Mouse (Mus musculus) liver, embryonic 15.5 days (tissue): Measurements from ENCODE around the gene Vmn1r179. TPM values are rescaled to one million over a fixed set of nuclear protein-coding genes. Genes with fewer than 3 reads are reported as not detected.
"Not testable (repeated sequence)": the region's sequence is repeated elsewhere in the genome, so short reads cannot be mapped to it uniquely, and the experiment has no call there.

ENCODE experiments used
- ATAC-seq: fragments of 200-750 bp; cut with Nextera tagmentation; 2 replicates; pipeline ENCODE4 v1.8.0; 2017; ENCODE audit warnings: moderate number of reproducible peaks, mild to moderate bottlenecking, moderate library complexity; ENCODE audit not compliant: insufficient read depth
- H3K27ac ChIP-seq: fragments of 300-500 bp; sonication (generic); replicated peaks from 2 replicates; pipeline ENCODE4 v1.5.1; 2015; ENCODE audit warnings: mild to moderate bottlenecking, inconsistent platforms
- H3K27me3 ChIP-seq: fragments of 300-500 bp; sonication (generic); 2 replicates; pipeline ENCODE4 v1.6.1; 2015; ENCODE audit warnings: mild to moderate bottlenecking, inconsistent platforms
- H3K36me3 ChIP-seq: fragments of 300-500 bp; sonication (generic); replicated peaks from 2 replicates; pipeline ENCODE4 v1.6.1; 2015; ENCODE audit warnings: moderate library complexity, mild to moderate bottlenecking, inconsistent platforms
- H3K4me1 ChIP-seq: fragments of 300-500 bp; sonication (generic); replicated peaks from 2 replicates; pipeline ENCODE4 v1.6.1; 2015; ENCODE audit warnings: inconsistent platforms
- H3K4me2 ChIP-seq: fragments of 300-500 bp; sonication (generic); 2 replicates; pipeline ENCODE4 v1.6.1; 2015; ENCODE audit warnings: moderate library complexity, mild to moderate bottlenecking, inconsistent platforms
- H3K4me3 ChIP-seq: fragments of 300-500 bp; sonication (generic); replicated peaks from 2 replicates; pipeline ENCODE4 v1.5.1; 2015; ENCODE audit warnings: mild to moderate bottlenecking, inconsistent platforms
- H3K9ac ChIP-seq: fragments of 300-500 bp; sonication (generic); 2 replicates; pipeline ENCODE4 v1.6.1; 2015; ENCODE audit warnings: moderate library complexity, mild to moderate bottlenecking, inconsistent platforms
- H3K9me3 ChIP-seq: fragments of 300-500 bp; sonication (generic); replicated peaks from 2 replicates; pipeline ENCODE4 v1.6.1; 2016; ENCODE audit warnings: inconsistent platforms
- WGBS: fragments of 180-500 bp; shearing (Covaris S2); methylation state at CpG from one replicate; pipeline ENCODE4 v1.1.7; 2015; ENCODE audit warnings: mixed read lengths; ENCODE audit not compliant: insufficient replicate concordance; 5-methylcytosine and 5-hydroxymethylcytosine counted together
- polyA plus RNA-seq: library from polyadenylated mRNA; unstranded; fragments of >200 nt; fragmentation: Nextera tagmentation; extraction: Ambion mirVana; gene quantifications from 2 replicates; pipeline ENCODE4 v1.2.1, GENCODE M21; 2015

Gene Vmn1r179
- polyA plus RNA-seq = not detected in 2 replicates

DNA sequence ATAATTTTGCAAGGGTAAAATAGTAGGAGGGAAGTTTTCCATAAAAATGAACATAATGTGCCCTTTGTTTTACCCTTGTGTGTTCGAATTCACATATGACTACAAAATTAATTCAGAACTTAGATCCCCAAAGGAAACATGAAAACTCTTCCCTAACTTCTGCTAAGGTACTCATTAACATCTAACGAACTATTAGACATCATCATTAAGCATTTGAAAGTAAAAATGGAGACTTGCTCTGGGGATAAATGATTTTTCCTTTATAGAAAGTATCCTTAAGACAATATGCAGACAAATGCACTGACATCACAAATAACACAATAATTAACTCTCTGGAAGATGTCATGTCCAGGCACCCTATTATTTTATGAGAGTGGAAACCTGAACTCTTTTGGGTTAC lies at the start of gene Vmn1r179:
Gene Vmn1r179, plus strand, starts transcription at position 301 of the 400 bp plus-strand sequence.
- Histone ChIP-seq H3K9me3 (no peaks in the 10 kb centered on the region), H3K9ac (no peak within 1 kb of the TSS), H3K4me1 (no peaks in the 10 kb centered on the region), H3K4me2 (no peak within 1 kb of the TSS), H3K27ac (no peak within 1 kb of the TSS), H3K4me3 (no peak within 1 kb of the TSS), H3K27me3 (no peaks in the 10 kb centered on the region), H3K36me3 (no peaks in the 10 kb centered on the region)
- 29% methylated on average over 2 of the region's 2 CpGs for WGBS
- no peak for ATAC-seq

DNA sequence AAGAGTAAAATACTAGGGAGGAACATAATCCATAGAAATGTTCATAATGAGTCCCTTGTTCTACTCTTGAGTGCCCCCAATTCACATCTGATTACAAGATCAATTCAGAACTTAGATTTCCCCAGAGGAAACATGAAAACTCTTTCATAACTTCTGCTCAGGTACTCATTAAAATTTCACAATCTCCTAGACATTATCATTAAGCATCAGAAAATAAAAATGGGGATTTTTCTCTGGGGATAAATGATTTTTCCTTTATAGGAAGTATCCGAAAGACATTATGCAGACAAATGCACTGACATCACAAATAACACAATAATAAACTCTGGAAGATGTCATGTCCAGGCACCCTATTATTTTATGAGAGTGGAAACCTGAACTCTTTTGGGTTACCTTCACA lies 35.1 kb upstream of the Vmn1r179 start, which contains the start of gene Vmn1r178:
Gene Vmn1r178, plus strand, starts transcription at position 301 of the 400 bp plus-strand sequence.
- Histone ChIP-seq H3K4me1 (no peaks in the 10 kb centered on the region), H3K4me2 (no peak within 1 kb of the TSS), H3K9me3 (no peaks in the 10 kb centered on the region), H3K9ac (no peak within 1 kb of the TSS), H3K4me3 (no peak within 1 kb of the TSS), H3K36me3 (no peaks in the 10 kb centered on the region), H3K27me3 (no peaks in the 10 kb centered on the region), H3K27ac (no peak within 1 kb of the TSS)
- 54% methylated on average over 1 of the region's 1 CpGs for WGBS
- no peak for ATAC-seq

DNA sequence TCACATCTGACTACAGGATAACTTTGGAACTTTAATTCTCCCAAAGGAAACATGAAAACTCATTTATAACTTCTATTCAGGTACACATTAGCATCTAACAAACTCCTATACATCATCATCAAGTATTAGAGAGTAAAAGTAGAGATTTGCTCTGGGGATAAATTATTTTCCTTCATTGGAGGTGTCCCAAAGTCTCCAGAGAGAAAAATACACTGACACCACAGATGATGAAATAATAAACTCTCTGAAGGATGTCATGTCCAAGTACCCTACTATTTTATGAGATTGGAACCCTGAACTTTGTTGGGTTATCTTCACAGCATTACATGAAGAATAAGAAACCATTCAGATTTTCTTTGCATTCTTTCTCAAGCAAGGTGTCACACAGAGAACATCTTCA lies 23.6 kb downstream of the Vmn1r179 start, which contains the start of gene Vmn1r180:
Gene Vmn1r180, plus strand, starts transcription at position 301 of the 400 bp plus-strand sequence.
- H3K4me2 ChIP-seq = no peak within 1 kb of the TSS
- no peaks in the 10 kb centered on the region for H3K4me1 ChIP-seq
- H3K9me3 ChIP-seq = no peaks in the 10 kb centered on the region
- H3K36me3 ChIP-seq = no peaks in the 10 kb centered on the region
- no peak within 1 kb of the TSS for H3K9ac ChIP-seq
- no peaks in the 10 kb centered on the region for H3K27me3 ChIP-seq
- no peak for ATAC-seq
- no peak within 1 kb of the TSS for H3K27ac ChIP-seq
- no peak within 1 kb of the TSS for H3K4me3 ChIP-seq

DNA sequence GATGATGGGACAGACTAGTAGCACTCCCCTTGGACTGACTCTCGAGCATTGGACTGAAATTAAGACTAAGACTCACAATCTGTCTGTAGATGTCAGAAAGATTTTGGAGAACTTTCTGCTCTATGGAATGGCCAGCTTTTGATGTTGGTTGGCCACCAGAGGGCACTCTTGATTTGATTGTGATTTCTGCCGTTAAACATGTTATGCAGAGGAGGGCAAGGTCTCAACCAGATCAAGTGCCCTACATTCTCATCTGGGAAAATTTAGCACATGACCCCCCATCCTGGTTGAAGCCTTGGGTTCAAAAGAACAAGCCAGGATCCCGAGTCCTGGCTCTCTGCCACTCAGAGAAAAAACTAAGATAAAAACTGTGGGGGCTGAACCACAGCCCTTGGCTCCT lies 41.3 kb downstream of the Vmn1r179 start:
- H3K4me2 ChIP-seq, H3K4me3 ChIP-seq, H3K9me3 ChIP-seq, H3K27ac ChIP-seq, H3K36me3 ChIP-seq, H3K27me3 ChIP-seq, H3K4me1 ChIP-seq, ATAC-seq, H3K9ac ChIP-seq: not testable (repeated sequence)
- WGBS = 30% methylated on average over 3 of the region's 3 CpGs

DNA sequence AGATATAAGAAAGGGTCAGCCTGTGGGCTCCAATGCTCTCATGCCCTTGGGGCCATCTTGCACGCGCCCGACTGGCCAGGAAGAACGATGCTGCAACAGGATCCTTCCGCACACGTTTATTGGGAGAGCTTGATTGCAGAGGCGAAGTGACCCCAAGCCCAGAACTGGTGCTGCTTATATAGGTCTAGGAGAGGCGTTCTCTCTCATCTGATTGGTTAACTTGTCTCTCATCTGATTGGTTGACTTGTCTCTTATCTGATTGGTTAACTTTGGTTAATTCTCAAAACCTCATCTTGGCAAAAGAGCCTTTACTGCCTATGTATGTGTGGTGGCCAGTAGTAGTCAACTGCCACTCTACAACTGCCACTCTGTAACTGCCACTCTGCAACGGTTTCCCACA lies 47.5 kb downstream of the Vmn1r179 start, which contains the start of gene Vmn1r181:
Gene Vmn1r181, plus strand, starts transcription at position 301 of the 400 bp plus-strand sequence.
- not testable (repeated sequence) for H3K27me3 ChIP-seq, H3K4me2 ChIP-seq, H3K27ac ChIP-seq, H3K4me3 ChIP-seq, H3K9me3 ChIP-seq, ATAC-seq, H3K36me3 ChIP-seq, H3K4me1 ChIP-seq, H3K9ac ChIP-seq
- WGBS = 65% methylated on average over 9 of the region's 9 CpGs

Other genes starting within 250 kb of the Vmn1r179 start
- not detected in 2 replicates for gene Vmn1r173, start 226.3 kb upstream of the Vmn1r179 start, polyA plus RNA-seq
- gene Vmn1r174, start 174.7 kb upstream of the Vmn1r179 start, polyA plus RNA-seq = not detected in 2 replicates
- gene Vmn1r175, start 116.3 kb upstream of the Vmn1r179 start, polyA plus RNA-seq = not detected in 2 replicates
- not detected in 2 replicates for gene Vmn1r176, start 89.6 kb upstream of the Vmn1r179 start, polyA plus RNA-seq
- not detected in 2 replicates for gene Vmn1r177, start 60.5 kb upstream of the Vmn1r179 start, polyA plus RNA-seq
- gene Vmn1r178, start 35.0 kb upstream of the Vmn1r179 start, polyA plus RNA-seq = not detected in 2 replicates
- not detected in 2 replicates for gene Vmn1r180, start 23.7 kb downstream of the Vmn1r179 start, polyA plus RNA-seq
- not detected in 2 replicates for gene Vmn1r181, start 47.6 kb downstream of the Vmn1r179 start, polyA plus RNA-seq
- not detected in 2 replicates for gene V1rd19, start 74.7 kb downstream of the Vmn1r179 start, polyA plus RNA-seq
- not detected in 2 replicates for gene Vmn1r183, start 126.3 kb downstream of the Vmn1r179 start, polyA plus RNA-seq
- gene Zfp180, start 154.9 kb downstream of the Vmn1r179 start, polyA plus RNA-seq = 8.0 and 9.7 TPM in 2 replicates
- 0.50 and 0.54 TPM in 2 replicates for gene Zfp112, start 185.3 kb downstream of the Vmn1r179 start, polyA plus RNA-seq
- gene Zfp235, start 207.2 kb downstream of the Vmn1r179 start, polyA plus RNA-seq = 3.3 and 3.5 TPM in 2 replicates
- gene Zfp114, start 248.1 kb downstream of the Vmn1r179 start, polyA plus RNA-seq = 0.40 and 0.61 TPM in 2 replicates